Mouse (Mus musculus) kidney, adult 2 months (tissue): ENCODE data around the gene Tmem234.

Experiments
- CTCF ChIP-seq: fragments of 200-500 bp; conservative IDR thresholded peaks from 2 replicates; pipeline ENCODE4 v1.5.1; 2011; ENCODE audit warnings: low read depth, mild to moderate bottlenecking, control low read depth, low read length, moderate library complexity, mixed read lengths; ENCODE audit not compliant: insufficient read depth, insufficient read length
- POLR2A ChIP-seq: fragments of 200-500 bp; IDR thresholded peaks from one replicate; pipeline ENCODE4 v1.6.1; 2011; ENCODE audit warnings: low read depth, low read length, control low read depth

DNA sequence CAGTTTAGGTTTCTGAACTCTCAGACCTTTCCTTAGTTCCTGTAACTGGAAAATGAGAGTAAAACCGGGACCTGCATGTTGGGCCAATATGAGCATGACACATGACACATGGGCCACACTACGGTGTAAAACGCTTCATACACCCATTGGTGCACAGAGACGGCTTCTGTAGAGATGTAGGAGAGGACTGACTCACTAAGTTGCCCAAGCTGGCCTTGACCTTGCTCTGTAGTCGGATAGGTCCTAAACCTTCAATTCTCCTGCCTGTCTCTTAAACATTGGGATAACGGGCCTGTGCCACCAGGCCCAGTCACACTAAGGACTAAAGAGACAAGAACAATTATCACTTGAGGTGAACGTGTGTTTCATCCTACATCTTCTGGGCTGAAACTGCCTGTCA is 32.1 kb upstream of the Tmem234 start:
- TF ChIP-seq POLR2A (no peak), CTCF (no peak)
